Mouse (Mus musculus) ES-Bruce4 (cell line): ENCODE measurements at regions not wholly inside any gene's neighbourhood (a gene's known extent, or its start where the extent isn't known, plus 50 kb on each side); places are given as distances from the start of the nearest gene placed in this dataset.

ENCODE experiments used
- H3K27ac ChIP-seq: 2 replicates; pipeline ENCODE4 v1.5.1; 2012; ENCODE audit warnings: low read length, inconsistent platforms; ENCODE audit not compliant: insufficient read depth
- H3K27me3 ChIP-seq: 2 replicates; pipeline ENCODE4 v1.6.1; 2012; ENCODE audit warnings: mild to moderate bottlenecking, low read length, inconsistent platforms; ENCODE audit not compliant: control insufficient read depth, poor library complexity, insufficient read depth, severe bottlenecking
- H3K36me3 ChIP-seq: 2 replicates; pipeline ENCODE4 v1.6.1; 2012; ENCODE audit warnings: inconsistent platforms, mild to moderate bottlenecking, low read length, moderate library complexity; ENCODE audit not compliant: control insufficient read depth, poor library complexity, insufficient read depth, severe bottlenecking
- H3K4me1 ChIP-seq: one replicate; pipeline ENCODE4 v1.8.1; 2011; ENCODE audit warnings: low read length; ENCODE audit not compliant: control insufficient read depth, insufficient read depth
- H3K4me3 ChIP-seq: 2 replicates; pipeline ENCODE4 v1.5.1; 2011; ENCODE audit warnings: low read depth, mild to moderate bottlenecking, low read length
- H3K9ac ChIP-seq: 2 replicates; pipeline ENCODE4 v1.6.1; 2012; ENCODE audit warnings: low read depth, mild to moderate bottlenecking, inconsistent platforms; ENCODE audit not compliant: poor library complexity, severe bottlenecking
- H3K9me3 ChIP-seq: replicated peaks from 2 replicates; pipeline ENCODE4 v1.6.1; 2012; ENCODE audit warnings: mild to moderate bottlenecking, low read length, inconsistent platforms; ENCODE audit not compliant: control insufficient read depth, poor library complexity, insufficient read depth, severe bottlenecking
- CTCF ChIP-seq: IDR thresholded peaks from one replicate; pipeline ENCODE4 v1.8.1; 2011; ENCODE audit warnings: low read depth, low read length
- EP300 ChIP-seq: IDR thresholded peaks from 2 replicates; pipeline ENCODE4 v1.6.1; 2011; ENCODE audit warnings: low read depth, low read length; ENCODE audit not compliant: insufficient read depth
- POLR2A ChIP-seq: IDR thresholded peaks from one replicate; pipeline ENCODE4 v1.8.1; 2011; ENCODE audit warnings: low read length; ENCODE audit not compliant: insufficient read depth

GRCm38 (mm10) chr4:7965663-7966062, 273.2 kb downstream of the Car8 start:
- TF ChIP-seq CTCF (no peak), EP300 (no peak), POLR2A (no peak)
- Histone ChIP-seq H3K36me3 (no peaks in the 10 kb centered on the region), H3K9ac (no peak overlapping the region), H3K9me3 (no peaks in the 10 kb centered on the region), H3K4me3 (no peak overlapping the region), H3K27ac (no peak overlapping the region), H3K4me1 (no peaks in the 10 kb centered on the region), H3K27me3 (no peaks in the 10 kb centered on the region)

GRCm38 (mm10) chr4:7961521-7962172, 277.2 kb downstream of the Car8 start:
- no peaks in the 10 kb centered on the region for H3K9me3 ChIP-seq
- H3K9ac ChIP-seq = no peak overlapping the region
- no peaks in the 10 kb centered on the region for H3K36me3 ChIP-seq
- H3K4me3 ChIP-seq = no peak overlapping the region
- no peak overlapping the region for H3K27ac ChIP-seq
- no peaks in the 10 kb centered on the region for H3K4me1 ChIP-seq
- H3K27me3 ChIP-seq = no peaks in the 10 kb centered on the region
- TF ChIP-seq EP300 = no peak
- no peak for TF ChIP-seq CTCF
- no peak for TF ChIP-seq POLR2A

GRCm38 (mm10) chr4:7960335-7960734, 278.5 kb downstream of the Car8 start:
- Histone ChIP-seq H3K27ac (no peak overlapping the region), H3K4me3 (no peak overlapping the region), H3K36me3 (no peaks in the 10 kb centered on the region), H3K9me3 (no peaks in the 10 kb centered on the region), H3K9ac (no peak overlapping the region), H3K27me3 (no peaks in the 10 kb centered on the region), H3K4me1 (no peaks in the 10 kb centered on the region)
- TF ChIP-seq EP300 = no peak
- TF ChIP-seq POLR2A = no peak
- TF ChIP-seq CTCF = no peak

- Histone ChIP-seq H3K9me3 (peaks cover 10% of the 10 kb centered on the region; the same call in 1 of the 2 replicates), H3K4me3 (no peak overlapping the region), H3K36me3 (no peaks in the 10 kb centered on the region), H3K9ac (no peak overlapping the region), H3K27me3 (no peaks in the 10 kb centered on the region), H3K27ac (no peak overlapping the region), H3K4me1 (no peaks in the 10 kb centered on the region)
- TF ChIP-seq POLR2A = no peak
- TF ChIP-seq EP300 = no peak
- TF ChIP-seq CTCF = no peak
Observed at GRCm38 (mm10) chr4:7948020-7948419, 290.8 kb downstream of the Car8 start.

- TF ChIP-seq POLR2A = no peak
- TF ChIP-seq EP300 = no peak
- no peak for TF ChIP-seq CTCF
- Histone ChIP-seq H3K36me3 (no peaks in the 10 kb centered on the region), H3K9ac (no peak overlapping the region), H3K27me3 (no peaks in the 10 kb centered on the region), H3K9me3 (no peaks in the 10 kb centered on the region), H3K4me3 (no peak overlapping the region), H3K4me1 (no peaks in the 10 kb centered on the region), H3K27ac (no peak overlapping the region)
Observed at GRCm38 (mm10) chr4:7921503-7921902, 317.3 kb downstream of the Car8 start.

GRCm38 (mm10) chr4:7913191-7913590, 325.6 kb downstream of the Car8 start:
- TF ChIP-seq POLR2A = no peak
- TF ChIP-seq EP300 = no peak
- TF ChIP-seq CTCF = no peak

More at GRCm38 (mm10) chr4:7913191-7913590, 325.6 kb downstream of the Car8 start:
- Histone ChIP-seq H3K27ac (no peak overlapping the region), H3K27me3 (no peaks in the 10 kb centered on the region), H3K4me3 (no peak overlapping the region), H3K9me3 (no peaks in the 10 kb centered on the region), H3K36me3 (no peaks in the 10 kb centered on the region), H3K4me1 (no peaks in the 10 kb centered on the region), H3K9ac (no peak overlapping the region)
